Mouse (Mus musculus) thymus, adult 2 months (tissue): ENCODE data around the gene Ptprd.

Experiments used
- CTCF ChIP-seq: fragments of 200-500 bp; IDR thresholded peaks from 2 replicates; pipeline ENCODE4 v1.5.1; 2012; ENCODE audit warnings: mild to moderate bottlenecking, control low read depth, low read length, moderate library complexity, borderline replicate concordance; ENCODE audit not compliant: control insufficient read depth, poor library complexity, insufficient read depth; ENCODE audit errors: extremely low read depth
- POLR2A ChIP-seq: fragments of 200-500 bp; IDR thresholded peaks from 2 replicates; pipeline ENCODE4 v1.6.1; 2012; ENCODE audit warnings: mild to moderate bottlenecking, low read length, control low read depth, moderate library complexity; ENCODE audit not compliant: control insufficient read depth, poor library complexity, insufficient read depth; ENCODE audit errors: extremely low read depth

- TF ChIP-seq POLR2A (no peak), CTCF (no peak)
Observed at GRCm38 (mm10) chr4:77537336-77537735, 674.4 kb downstream of the Ptprd start.
